Mouse (Mus musculus) kidney, postnatal 10 days (tissue): ENCODE measurements around the gene Gm17727.
"Not testable (repeated sequence)": the region's sequence is repeated elsewhere in the genome, so short reads cannot be mapped to it uniquely, and the experiment has no call there.

Experiments
- DNase-seq: peaks from one replicate; pipeline ENCODE4 v3.0.0; 2021; ENCODE audit warnings: mixed read lengths

Gene Gm17727

DNA sequence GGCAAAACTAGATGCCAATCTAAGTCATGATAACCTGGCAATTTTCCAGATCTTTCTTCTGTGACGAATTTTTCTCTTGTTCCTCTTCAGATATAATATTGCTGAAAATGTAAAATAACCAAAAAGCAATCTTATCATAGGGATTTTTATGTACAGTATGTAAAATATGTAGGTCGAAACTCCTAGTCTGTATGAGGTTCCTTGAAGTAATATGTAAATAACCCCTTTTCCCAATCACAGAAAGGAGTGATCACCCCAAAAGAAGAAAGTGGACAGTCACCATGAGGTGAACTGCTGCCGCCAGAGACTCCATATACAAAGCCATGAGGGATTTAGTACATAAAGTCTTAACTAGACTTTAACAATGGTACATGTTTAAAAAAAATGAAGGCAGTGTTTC lies at the start of gene Gm17727:
Gene Gm17727, minus strand, starts transcription at position 101 of the 400 bp plus-strand sequence.
- DNase-seq: no peak

DNA sequence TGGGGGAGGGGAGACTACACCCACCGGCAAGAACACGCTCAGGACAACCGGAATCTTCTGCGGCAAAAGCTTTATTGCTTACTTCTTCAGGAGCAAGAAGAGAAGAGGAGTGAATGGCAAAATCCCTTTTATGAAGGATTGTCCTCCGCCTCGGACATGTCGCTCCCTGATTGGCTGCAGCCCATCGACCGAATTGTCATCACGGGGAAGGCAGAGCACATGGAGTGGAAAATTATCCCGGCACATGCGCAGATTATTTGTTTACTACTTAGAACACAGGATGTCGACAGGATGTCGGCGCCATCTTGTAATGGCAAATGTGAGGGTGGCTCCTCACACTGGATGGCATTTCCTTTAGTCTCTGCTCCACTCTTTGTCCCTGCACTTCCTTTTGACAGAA lies 40.0 kb upstream of the Gm17727 start:
- not testable (repeated sequence) for DNase-seq

DNA sequence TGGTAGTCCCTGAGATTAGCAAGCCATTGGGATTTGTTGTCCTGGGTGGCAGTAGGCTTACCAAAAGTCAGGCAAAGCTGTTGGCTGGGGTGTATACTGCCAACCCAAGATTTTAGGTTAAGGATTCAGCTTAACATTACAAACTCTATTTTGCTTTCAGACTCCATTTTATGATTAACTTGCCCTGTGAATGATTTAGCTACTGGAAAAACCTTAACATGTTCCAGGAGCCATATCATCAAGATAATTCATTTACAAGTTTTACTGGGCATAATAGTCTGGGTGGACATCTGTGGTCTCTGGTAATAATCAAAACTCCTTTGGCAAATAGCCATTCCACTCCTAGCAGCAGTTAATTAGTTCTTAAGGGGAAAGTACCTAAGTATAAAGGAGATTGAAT lies 20.2 kb upstream of the Gm17727 start:
- DNase-seq: no peak

DNA sequence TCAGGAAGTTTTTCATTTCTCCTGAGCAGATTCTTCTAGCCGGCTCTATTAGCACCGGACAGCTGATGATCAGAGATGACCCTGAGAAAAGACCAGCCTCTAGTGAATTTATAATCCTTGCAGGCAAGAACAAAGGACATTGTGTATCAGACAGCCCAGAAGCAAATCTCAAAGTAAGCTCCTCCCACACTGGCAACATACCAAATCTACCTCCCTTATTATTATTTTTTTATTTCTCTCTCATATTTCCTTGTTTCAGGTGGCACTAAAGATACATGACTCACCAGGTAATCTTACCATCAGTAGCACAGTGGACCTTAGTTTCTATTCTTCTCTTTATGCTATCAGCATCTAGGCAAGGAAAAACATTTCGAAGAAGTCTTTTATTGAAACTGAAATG lies 12.1 kb upstream of the Gm17727 start, which contains the start of the genes Gm27235 and D730048I06Rik:
Gene Gm27235, minus strand, starts transcription at position 101 of the 400 bp plus-strand sequence.
Gene D730048I06Rik, minus strand, starts transcription at position 112 of the 400 bp plus-strand sequence.
- DNase-seq: no peak

DNA sequence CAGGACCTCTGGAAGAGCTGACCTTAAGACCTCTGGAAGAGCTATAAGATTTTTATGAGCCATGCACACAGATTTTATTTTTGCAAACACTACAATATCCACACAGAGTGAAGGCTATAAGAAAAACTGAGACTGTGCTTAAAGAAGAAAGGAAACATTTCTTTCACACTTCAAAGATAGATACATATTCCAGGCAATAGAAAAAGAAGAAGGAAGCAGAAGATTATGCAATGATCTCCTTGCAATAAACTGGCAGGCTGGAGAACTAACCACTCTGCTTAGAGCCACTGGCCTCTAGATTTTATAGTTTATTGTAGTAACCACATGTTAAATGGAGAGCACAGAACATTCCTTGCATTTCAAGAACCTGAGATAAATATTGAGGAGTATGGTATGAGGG lies 21.1 kb downstream of the Gm17727 start:
- DNase-seq: no peak

DNA sequence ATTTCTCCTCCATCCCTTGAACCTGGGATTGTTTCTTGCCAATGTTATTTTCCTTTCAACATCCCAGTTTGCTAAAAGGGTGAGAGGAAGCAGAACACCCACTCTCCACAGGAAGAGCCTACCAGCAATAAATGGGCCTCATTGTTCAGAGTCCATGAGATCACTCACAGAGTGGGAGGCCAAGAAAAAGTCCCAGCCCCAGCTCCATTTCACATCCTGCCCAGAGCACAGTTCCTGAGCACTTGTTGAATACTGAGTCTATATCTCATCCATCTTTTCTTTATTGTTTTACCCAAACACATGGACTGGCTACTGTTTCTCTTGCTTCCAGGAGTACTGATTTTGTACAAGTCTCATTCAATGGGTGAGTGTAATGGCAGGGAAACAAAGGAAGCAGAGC lies 37.2 kb downstream of the Gm17727 start, which contains the start of gene Gm17677:
Gene Gm17677, plus strand, starts transcription at position 301 of the 400 bp plus-strand sequence.
- no peak for DNase-seq
